Mouse (Mus musculus): ENCODE measurements around the gene Mpeg1.

DNA sequence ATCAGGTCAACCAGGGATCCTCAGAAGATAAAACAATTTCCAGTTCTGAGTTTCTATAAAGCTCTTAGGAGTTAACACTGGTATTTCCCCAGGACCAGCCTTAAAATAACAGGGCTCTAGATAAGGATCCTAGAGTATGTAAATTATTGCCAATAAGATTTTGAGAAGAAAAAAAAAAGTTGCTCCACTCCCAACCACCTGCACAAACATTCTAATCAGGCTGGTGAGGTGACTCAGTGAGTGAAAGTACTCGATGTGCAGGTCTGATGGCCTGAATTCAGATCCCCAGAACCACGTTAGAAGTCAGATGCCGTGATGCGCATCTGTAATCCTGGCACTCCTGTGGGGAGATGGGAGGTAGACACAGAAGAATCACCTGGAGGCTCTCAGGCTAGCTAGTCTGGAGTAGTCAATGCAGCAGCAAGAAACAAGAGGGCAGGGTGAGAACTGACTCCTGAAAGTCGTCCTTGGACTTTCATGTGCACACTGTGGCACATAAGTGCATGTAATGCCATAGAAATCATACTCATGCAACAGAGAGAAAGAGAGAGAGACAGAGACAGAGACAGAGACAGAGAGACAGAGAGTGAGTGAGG lies 11.9 kb downstream of the Mpeg1 start:
- TF ChIP-seq CTCF (IDR thresholded peaks at IDR 0.05; ENCODE audit: borderline replicate concordance, extremely low read depth, insufficient read depth, insufficient read length), result no peak
- TF ChIP-seq POLR2A (IDR thresholded peaks at IDR 0.05; ENCODE audit: borderline replicate concordance, extremely low read depth, insufficient read depth, insufficient read length, poor library complexity, severe bottlenecking), result no peak
